Mouse (Mus musculus): ENCODE results near the gene Fhdc1. TPM values are rescaled to one million over a fixed set of nuclear protein-coding genes. Genes with fewer than 3 reads are reported as not detected.

Fhdc1 gene
- total RNA-seq, 2 experiments from 2014 or later: 2.5 to 3.3 TPM

- no peak for DNase-seq (ENCODE audit: low spot score in 2 of 2)
Measured at GRCm38 (mm10) chr3:84474981-84475775, 5.1 kb downstream of the Fhdc1 start.

GRCm38 (mm10) chr3:84474398-84474797 is 5.8 kb downstream of the Fhdc1 start:
- no peak for DNase-seq (ENCODE audit: low spot score in 2 of 2)

GRCm38 (mm10) chr3:84472955-84473354 is 7.3 kb downstream of the Fhdc1 start:
- DNase-seq (ENCODE audit: low spot score in 2 of 2): no peak

GRCm38 (mm10) chr3:84472527-84472926 is 7.7 kb downstream of the Fhdc1 start:
- no peak for DNase-seq (ENCODE audit: low spot score in 2 of 2)

- DNase-seq (ENCODE audit: low spot score in 2 of 2): no peak
Measured at GRCm38 (mm10) chr3:84471146-84471545, 9.1 kb downstream of the Fhdc1 start.

GRCm38 (mm10) chr3:84468111-84468453 is 12.1 kb downstream of the Fhdc1 start:
- DNase-seq (ENCODE audit: low spot score in 2 of 2): no peak

- DNase-seq (ENCODE audit: low spot score in 2 of 2): no peak
Measured at GRCm38 (mm10) chr3:84467419-84468110, 12.7 kb downstream of the Fhdc1 start.

GRCm38 (mm10) chr3:84465822-84466500 is 14.3 kb downstream of the Fhdc1 start:
- no peak for DNase-seq (ENCODE audit: low spot score in 2 of 2)

GRCm38 (mm10) chr3:84461687-84462086 is 18.5 kb downstream of the Fhdc1 start:
- no peak for DNase-seq (ENCODE audit: low spot score in 2 of 2)

GRCm38 (mm10) chr3:84460952-84461351 is 19.3 kb downstream of the Fhdc1 start:
- DNase-seq (ENCODE audit: low spot score in 2 of 2): no peak

- DNase-seq (ENCODE audit: low spot score in 2 of 2): no peak
Measured at GRCm38 (mm10) chr3:84460499-84460898, 19.7 kb downstream of the Fhdc1 start.

GRCm38 (mm10) chr3:84455733-84456417 is 24.4 kb downstream of the Fhdc1 start:
- no peak for DNase-seq (ENCODE audit: low spot score in 2 of 2)

- no peak for DNase-seq (ENCODE audit: low spot score in 2 of 2)
Measured at GRCm38 (mm10) chr3:84450651-84451050, 29.6 kb downstream of the Fhdc1 start.

- DNase-seq (ENCODE audit: low spot score in 2 of 2): no peak
Measured at GRCm38 (mm10) chr3:84449015-84449414, 31.2 kb downstream of the Fhdc1 start.

GRCm38 (mm10) chr3:84447803-84448202 is 32.4 kb downstream of the Fhdc1 start:
- no peak for DNase-seq (ENCODE audit: low spot score in 2 of 2)

- no peak for DNase-seq (ENCODE audit: low spot score in 2 of 2)
Measured at GRCm38 (mm10) chr3:84445838-84446237, 34.4 kb downstream of the Fhdc1 start.

GRCm38 (mm10) chr3:84442890-84443289 is 37.3 kb downstream of the Fhdc1 start:
- DNase-seq (ENCODE audit: low spot score in 2 of 2): no peak

- DNase-seq (ENCODE audit: low spot score in 2 of 2): peak; percentile 43 to 84
Measured at GRCm38 (mm10) chr3:84439431-84440210, 40.6 kb downstream of the Fhdc1 start.

- DNase-seq (ENCODE audit: low spot score in 2 of 2): no peak
Measured at GRCm38 (mm10) chr3:84438840-84439239, 41.4 kb downstream of the Fhdc1 start.

- peak; percentile 37 to 69 for DNase-seq (ENCODE audit: low spot score in 2 of 2)
Measured at GRCm38 (mm10) chr3:84438118-84438517, 42.1 kb downstream of the Fhdc1 start.

GRCm38 (mm10) chr3:84436947-84437346 is 43.3 kb downstream of the Fhdc1 start:
- no peak for DNase-seq (ENCODE audit: low spot score in 2 of 2)

Measured in layer of hippocampus, adult 18-20 months (tissue).